Mouse (Mus musculus) liver, embryonic 14.5 days (tissue): ENCODE results near the gene D130052B06Rik. TPM values are rescaled to one million over a fixed set of nuclear protein-coding genes. Genes with fewer than 3 reads are reported as not detected.

ENCODE experiments used
- ATAC-seq: fragments of 200-750 bp; cut with Nextera tagmentation; 2 replicates; pipeline ENCODE4 v1.8.0; 2017; ENCODE audit warnings: moderate number of reproducible peaks, mild to moderate bottlenecking, moderate library complexity; ENCODE audit not compliant: insufficient read depth
- DNase-seq, 3 experiments: peaks; one replicate each; pipeline ENCODE4 v3.0.0-alpha.2; 2012 to 2013; ENCODE audit warnings: low read depth in 3 of 3, low spot score in 3 of 3
- H3K27ac ChIP-seq: fragments of 300-500 bp; sonication (generic); 2 replicates; pipeline ENCODE4 v1.5.1; 2014; ENCODE audit warnings: moderate library complexity, mild to moderate bottlenecking, control low read depth, inconsistent platforms
- H3K27me3 ChIP-seq: fragments of 300-500 bp; sonication (generic); 2 replicates; pipeline ENCODE4 v1.6.1; 2014; ENCODE audit warnings: mild to moderate bottlenecking, low read length, moderate library complexity; ENCODE audit not compliant: control insufficient read depth, insufficient read depth
- H3K36me3 ChIP-seq: fragments of 300-500 bp; sonication (generic); replicated peaks from 2 replicates; pipeline ENCODE4 v1.6.1; 2014; ENCODE audit warnings: low read depth; ENCODE audit not compliant: control insufficient read depth, insufficient read depth
- H3K4me1 ChIP-seq, 2 experiments: fragments of 200-500 bp in 1 of 2; fragments of 300-500 bp in 1 of 2; sonication (generic) in 1 of 2; replicated peaks; 2 replicates each; pipeline ENCODE4 v1.6.1; 2012 to 2014; ENCODE audit warnings: antibody characterized with exemption in 1 of 2, inconsistent platforms in 1 of 2, low read length in 1 of 2; ENCODE audit not compliant: control insufficient read depth in 2 of 2, insufficient read depth in 2 of 2
- H3K4me2 ChIP-seq: fragments of 300-500 bp; sonication (generic); 2 replicates; pipeline ENCODE4 v1.6.1; 2014; ENCODE audit warnings: low read depth, mild to moderate bottlenecking, control low read depth, moderate library complexity
- H3K4me3 ChIP-seq, 2 experiments: fragments of 200-500 bp in 1 of 2; fragments of 300-500 bp in 1 of 2; sonication (generic) in 1 of 2; 2 replicates each; pipeline ENCODE4 v1.5.1; 2012 to 2014; ENCODE audit warnings: low read depth in 2 of 2, low read length in 2 of 2, mild to moderate bottlenecking in 2 of 2, control low read depth in 1 of 2, inconsistent platforms in 1 of 2, moderate library complexity in 1 of 2; ENCODE audit not compliant: insufficient read depth in 1 of 2
- H3K9ac ChIP-seq: fragments of 300-500 bp; sonication (generic); replicated peaks from 2 replicates; pipeline ENCODE4 v1.6.1; 2014; ENCODE audit warnings: mild to moderate bottlenecking, control low read depth, moderate library complexity
- H3K9me3 ChIP-seq: fragments of 300-500 bp; sonication (generic); 2 replicates; pipeline ENCODE4 v1.6.1; 2016; ENCODE audit warnings: low read length, mixed read lengths; ENCODE audit not compliant: control insufficient read depth
- CTCF ChIP-seq: IDR thresholded peaks from 2 replicates; pipeline ENCODE4 v1.5.1; 2016; ENCODE audit warnings: antibody characterized with exemption, low read depth, control low read depth
- EP300 ChIP-seq: IDR thresholded peaks from 2 replicates; pipeline ENCODE4 v1.6.1; 2016; ENCODE audit warnings: antibody characterized with exemption, low read depth
- WGBS: fragments of 180-500 bp; shearing (Covaris S2); extraction: QIAGEN DNeasy Blood & Tissue Kit; methylation state at CpG from one replicate; pipeline ENCODE4 v1.1.7; 2014; ENCODE audit not compliant: insufficient replicate concordance; 5-methylcytosine and 5-hydroxymethylcytosine counted together
- polyA plus RNA-seq, 2 experiments: library from polyadenylated mRNA; depleted of rRNA in 1 of 2; stranded (reverse) in 1 of 2; unstranded in 1 of 2; fragments of >200 nt; fragmentation: Nextera tagmentation in 1 of 2; extraction: Ambion mirVana in 1 of 2; gene quantifications; 2 replicates each; pipeline versions ENCODE4 v1.2.1 to v1.2.3; 2012 to 2014

Gene D130052B06Rik
- polyA plus RNA-seq, 2 experiments, result not detected

- no peak overlapping the region for H3K4me3 ChIP-seq
- no peak for DNase-seq
- no peaks in the 10 kb centered on the region for H3K4me1 ChIP-seq
- no peak overlapping the region for H3K4me2 ChIP-seq
- no peaks in the 10 kb centered on the region for H3K9me3 ChIP-seq
- no peaks in the 10 kb centered on the region for H3K27me3 ChIP-seq
- H3K36me3 ChIP-seq, result no peaks in the 10 kb centered on the region
- no peak overlapping the region for H3K9ac ChIP-seq
- TF ChIP-seq EP300 (no peak), CTCF (no peak)
- ATAC-seq, result no peak
- 17% methylated on average over 2 of the region's 2 CpGs for WGBS
- H3K27ac ChIP-seq, result no peak overlapping the region
Observed at GRCm38 (mm10) chr11:33637107-33637506, 38.0 kb downstream of the D130052B06Rik start.

DNA sequence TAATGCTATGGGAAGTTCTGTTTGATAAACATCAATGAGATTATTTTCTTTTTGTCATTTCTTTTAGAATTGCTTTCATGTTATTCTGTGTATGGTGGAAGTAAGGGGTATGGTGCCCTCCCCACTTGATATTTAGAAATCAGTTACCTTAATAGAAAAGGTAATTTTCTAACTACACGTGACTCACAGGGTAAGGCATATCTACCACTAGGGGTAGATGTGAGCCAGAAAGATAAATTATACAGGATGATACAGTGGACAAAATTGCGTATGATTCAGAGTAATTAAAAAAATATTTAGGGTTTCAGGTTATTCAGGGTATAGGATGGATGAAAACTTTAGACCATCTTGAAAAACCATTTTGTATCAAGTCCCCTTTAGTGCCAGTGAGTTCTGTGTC, 50.3 kb downstream of the D130052B06Rik start:
- Histone ChIP-seq H3K36me3 (no peaks in the 10 kb centered on the region), H3K9me3 (no peaks in the 10 kb centered on the region), H3K27me3 (no peaks in the 10 kb centered on the region), H3K4me3 (no peak overlapping the region), H3K27ac (no peak overlapping the region), H3K9ac (no peak overlapping the region), H3K4me1 (no peaks in the 10 kb centered on the region), H3K4me2 (no peak overlapping the region)
- ATAC-seq, result no peak
- no peak for DNase-seq
- 54% methylated on average over 2 of the region's 2 CpGs for WGBS
- TF ChIP-seq EP300 (no peak), CTCF (no peak)

GRCm38 (mm10) chr11:33654485-33654884, 55.4 kb downstream of the D130052B06Rik start:
- DNase-seq (no peak), ATAC-seq (no peak)
- TF ChIP-seq CTCF (no peak), EP300 (no peak)
- Histone ChIP-seq H3K4me2 (no peak overlapping the region), H3K9me3 (no peaks in the 10 kb centered on the region), H3K27ac (no peak overlapping the region), H3K4me3 (no peak overlapping the region), H3K36me3 (no peaks in the 10 kb centered on the region), H3K27me3 (no peaks in the 10 kb centered on the region), H3K4me1 (no peaks in the 10 kb centered on the region), H3K9ac (no peak overlapping the region)
- 44% methylated on average over 2 of the region's 2 CpGs for WGBS

DNA sequence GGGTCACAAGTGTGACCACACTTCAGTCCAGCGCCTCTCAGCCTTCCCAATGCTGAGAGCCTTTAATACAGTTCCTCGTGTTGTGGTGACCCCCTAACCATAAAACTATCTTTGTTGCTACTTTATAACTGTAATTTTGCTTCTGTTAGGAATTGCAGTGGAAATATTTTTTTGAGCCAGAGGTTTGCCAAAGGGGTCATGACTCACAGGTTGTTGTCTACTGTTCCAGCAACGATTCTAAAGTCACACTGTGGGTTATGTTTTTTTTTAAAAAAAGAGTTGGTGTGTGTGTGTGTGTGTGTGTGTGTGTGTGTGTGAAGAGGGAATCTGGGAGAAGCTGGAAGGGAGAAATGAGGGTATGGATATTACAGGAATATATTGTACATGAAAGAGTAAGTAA, 56.1 kb downstream of the D130052B06Rik start:
- Histone ChIP-seq H3K27ac (no peak overlapping the region), H3K9ac (no peak overlapping the region), H3K27me3 (no peaks in the 10 kb centered on the region), H3K36me3 (no peaks in the 10 kb centered on the region), H3K4me1 (no peaks in the 10 kb centered on the region), H3K9me3 (no peaks in the 10 kb centered on the region), H3K4me3 (no peak overlapping the region), H3K4me2 (no peak overlapping the region)
- ATAC-seq (no peak), DNase-seq (no peak)
- no peak for TF ChIP-seq EP300
- TF ChIP-seq CTCF, result no peak
- 45% methylated on average over 3 of the region's 3 CpGs for WGBS

- no peaks in the 10 kb centered on the region for H3K4me1 ChIP-seq
- no peak overlapping the region for H3K4me3 ChIP-seq
- H3K9me3 ChIP-seq, result no peaks in the 10 kb centered on the region
- TF ChIP-seq CTCF (no peak), EP300 (no peak)
- no peaks in the 10 kb centered on the region for H3K27me3 ChIP-seq
- WGBS, result 60% methylated on average over 7 of the region's 7 CpGs
- H3K9ac ChIP-seq, result no peak overlapping the region
- ATAC-seq, result no peak
- no peak for DNase-seq
- H3K27ac ChIP-seq, result no peak overlapping the region
- no peaks in the 10 kb centered on the region for H3K36me3 ChIP-seq
- no peak overlapping the region for H3K4me2 ChIP-seq
Observed at GRCm38 (mm10) chr11:33655861-33656593, 56.9 kb downstream of the D130052B06Rik start.
